Mouse (Mus musculus): ENCODE measurements around the gene Hmgb4. TPM values are rescaled to one million over a fixed set of nuclear protein-coding genes. Genes with fewer than 3 reads are reported as not detected.

The Hmgb4 gene
- polyA plus RNA-seq (2012; rRNA removed) = not detected in 2 replicates

- Histone ChIP-seq H3K4me1 (ENCODE audit: control insufficient read depth, insufficient read depth, low read length) (no peaks in the 10 kb centered on the region), H3K4me3 (replicated peaks; ENCODE audit: extremely low read depth, low read depth, low read length) (no peak within 1 kb of the TSS)
- WGBS = 62% methylated on average over 8 of the region's 8 CpGs
- no peak for DNase-seq
- TF ChIP-seq POLR2A (IDR thresholded peaks at IDR 0.05; ENCODE audit: borderline replicate concordance, extremely low read depth, low read depth, low read length) = no peak
- no peak for TF ChIP-seq CTCF (IDR thresholded peaks at IDR 0.05; ENCODE audit: insufficient read depth, low read length)
Observed at GRCm38 (mm10) chr4:128260907-128261560, at the start of gene Hmgb4. Hmgb4 (minus strand) TSS chr4:128260957.

GRCm38 (mm10) chr4:128306011-128306410, 45.3 kb upstream of the Hmgb4 start:
- H3K4me1 ChIP-seq (ENCODE audit: control insufficient read depth, insufficient read depth, low read length) = no peaks in the 10 kb centered on the region
- no peak for DNase-seq
- no peak overlapping the region for H3K4me3 ChIP-seq (replicated peaks; ENCODE audit: extremely low read depth, low read depth, low read length)
- TF ChIP-seq POLR2A (IDR thresholded peaks at IDR 0.05; ENCODE audit: borderline replicate concordance, extremely low read depth, low read depth, low read length) = no peak
- TF ChIP-seq CTCF (IDR thresholded peaks at IDR 0.05; ENCODE audit: insufficient read depth, low read length) = no peak
- 88% methylated on average over 8 of the region's 8 CpGs for WGBS

GRCm38 (mm10) chr4:128304049-128304448, 43.3 kb upstream of the Hmgb4 start:
- 61% methylated on average over 8 of the region's 8 CpGs for WGBS
- Histone ChIP-seq H3K4me1 (ENCODE audit: control insufficient read depth, insufficient read depth, low read length) (no peaks in the 10 kb centered on the region), H3K4me3 (replicated peaks; ENCODE audit: extremely low read depth, low read depth, low read length) (no peak overlapping the region)
- TF ChIP-seq POLR2A (IDR thresholded peaks at IDR 0.05; ENCODE audit: borderline replicate concordance, extremely low read depth, low read depth, low read length) (no peak), CTCF (IDR thresholded peaks at IDR 0.05; ENCODE audit: insufficient read depth, low read length) (no peak)
- DNase-seq = no peak

- 78% methylated on average over 7 of the region's 7 CpGs for whole genome bisulfite sequencing
- no peak for DNase-seq
- TF ChIP-seq CTCF (IDR thresholded peaks at IDR 0.05; ENCODE audit: insufficient read depth, low read length) = no peak
- no peak for TF ChIP-seq POLR2A (IDR thresholded peaks at IDR 0.05; ENCODE audit: borderline replicate concordance, extremely low read depth, low read depth, low read length)
- no peaks in the 10 kb centered on the region for H3K4me1 ChIP-seq (ENCODE audit: control insufficient read depth, insufficient read depth, low read length)
- no peak overlapping the region for H3K4me3 ChIP-seq (replicated peaks; ENCODE audit: extremely low read depth, low read depth, low read length)
Observed at GRCm38 (mm10) chr4:128288095-128288494, 27.3 kb upstream of the Hmgb4 start.

- no peaks in the 10 kb centered on the region for H3K4me1 ChIP-seq (ENCODE audit: control insufficient read depth, insufficient read depth, low read length)
- H3K4me3 ChIP-seq (replicated peaks; ENCODE audit: extremely low read depth, low read depth, low read length) = no peak overlapping the region
- no peak for DNase-seq
- no peak for TF ChIP-seq POLR2A (IDR thresholded peaks at IDR 0.05; ENCODE audit: borderline replicate concordance, extremely low read depth, low read depth, low read length)
- TF ChIP-seq CTCF (IDR thresholded peaks at IDR 0.05; ENCODE audit: insufficient read depth, low read length) = no peak
- WGBS = 33% methylated on average over 1 of the region's 1 CpGs
Observed at GRCm38 (mm10) chr4:128285009-128285408, 24.3 kb upstream of the Hmgb4 start.

DNA sequence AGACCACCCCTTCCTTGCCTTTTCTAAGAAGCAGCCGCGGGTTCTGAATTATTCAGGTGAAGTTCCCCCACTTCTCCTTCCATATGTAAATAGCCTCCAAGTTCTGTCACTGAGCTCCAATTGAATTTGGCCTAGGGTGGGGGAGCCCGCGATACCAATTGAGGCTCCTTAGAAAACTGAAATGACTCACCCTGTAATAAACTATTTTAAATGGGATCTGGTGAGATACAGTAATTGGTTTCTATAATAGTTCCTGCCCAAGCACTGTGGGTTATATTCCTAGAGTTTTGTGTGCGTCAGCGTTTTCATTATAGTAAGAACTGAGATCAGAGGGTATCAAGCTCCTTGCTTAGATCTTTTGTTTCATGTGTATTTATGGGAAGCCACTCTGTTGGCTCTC, 14.8 kb upstream of the Hmgb4 start:
- no peak for TF ChIP-seq POLR2A (IDR thresholded peaks at IDR 0.05; ENCODE audit: borderline replicate concordance, extremely low read depth, low read depth, low read length)
- TF ChIP-seq CTCF (IDR thresholded peaks at IDR 0.05; ENCODE audit: insufficient read depth, low read length) = no peak
- no peak for DNase-seq
- WGBS = 79% methylated on average over 6 of the region's 6 CpGs
- no peak overlapping the region for H3K4me3 ChIP-seq (replicated peaks; ENCODE audit: extremely low read depth, low read depth, low read length)
- no peaks in the 10 kb centered on the region for H3K4me1 ChIP-seq (ENCODE audit: control insufficient read depth, insufficient read depth, low read length)

GRCm38 (mm10) chr4:128275116-128275515, 14.4 kb upstream of the Hmgb4 start:
- Histone ChIP-seq H3K4me3 (replicated peaks; ENCODE audit: extremely low read depth, low read depth, low read length) (no peak overlapping the region), H3K4me1 (ENCODE audit: control insufficient read depth, insufficient read depth, low read length) (no peaks in the 10 kb centered on the region)
- DNase-seq = no peak
- TF ChIP-seq CTCF (IDR thresholded peaks at IDR 0.05; ENCODE audit: insufficient read depth, low read length) (no peak), POLR2A (IDR thresholded peaks at IDR 0.05; ENCODE audit: borderline replicate concordance, extremely low read depth, low read depth, low read length) (no peak)
- WGBS = 80% methylated on average over 5 of the region's 5 CpGs

DNA sequence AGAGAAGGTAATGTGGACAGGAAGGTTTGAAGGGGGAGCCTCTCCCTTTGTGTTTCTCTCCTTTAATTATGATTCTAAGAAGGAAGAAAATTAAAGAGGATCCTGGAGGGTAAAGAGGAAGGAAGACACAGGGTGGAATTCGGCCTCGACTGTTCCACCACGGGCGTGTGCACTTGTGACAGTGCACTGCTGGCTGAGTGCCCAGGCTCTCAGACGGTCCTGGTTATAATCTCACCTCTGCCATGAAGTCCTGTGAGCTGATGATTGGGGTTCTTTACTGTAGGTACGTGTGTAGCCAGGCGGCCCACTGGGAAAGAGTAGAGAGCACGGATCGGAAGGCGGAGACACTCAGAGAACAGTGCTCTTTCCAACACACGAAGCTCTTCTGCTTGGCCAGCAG, 12.4 kb upstream of the Hmgb4 start:
- 66% methylated on average over 11 of the region's 11 CpGs for WGBS
- no peak overlapping the region for H3K4me3 ChIP-seq (replicated peaks; ENCODE audit: extremely low read depth, low read depth, low read length)
- no peaks in the 10 kb centered on the region for H3K4me1 ChIP-seq (ENCODE audit: control insufficient read depth, insufficient read depth, low read length)
- TF ChIP-seq POLR2A (IDR thresholded peaks at IDR 0.05; ENCODE audit: borderline replicate concordance, extremely low read depth, low read depth, low read length) (no peak), CTCF (IDR thresholded peaks at IDR 0.05; ENCODE audit: insufficient read depth, low read length) (no peak)
- DNase-seq = no peak

GRCm38 (mm10) chr4:128272501-128272900, 11.7 kb upstream of the Hmgb4 start:
- Histone ChIP-seq H3K4me1 (ENCODE audit: control insufficient read depth, insufficient read depth, low read length) (no peaks in the 10 kb centered on the region), H3K4me3 (replicated peaks; ENCODE audit: extremely low read depth, low read depth, low read length) (no peak overlapping the region)
- no peak for DNase-seq
- no peak for TF ChIP-seq CTCF (IDR thresholded peaks at IDR 0.05; ENCODE audit: insufficient read depth, low read length)
- TF ChIP-seq POLR2A (IDR thresholded peaks at IDR 0.05; ENCODE audit: borderline replicate concordance, extremely low read depth, low read depth, low read length) = no peak
- WGBS = 60% methylated on average over 6 of the region's 6 CpGs

- no peak overlapping the region for H3K4me3 ChIP-seq (replicated peaks; ENCODE audit: extremely low read depth, low read depth, low read length)
- TF ChIP-seq POLR2A (IDR thresholded peaks at IDR 0.05; ENCODE audit: borderline replicate concordance, extremely low read depth, low read depth, low read length) = no peak
- no peak for TF ChIP-seq CTCF (IDR thresholded peaks at IDR 0.05; ENCODE audit: insufficient read depth, low read length)
- H3K4me1 ChIP-seq (ENCODE audit: control insufficient read depth, insufficient read depth, low read length) = no peaks in the 10 kb centered on the region
- 41% methylated on average over 19 of the region's 19 CpGs for WGBS
- DNase-seq = no peak
Observed at GRCm38 (mm10) chr4:128270931-128271330, 10.2 kb upstream of the Hmgb4 start.

Data from lung, adult 2 months (tissue).